Mouse (Mus musculus) brain, embryonic 14.5 days (tissue): ENCODE results near the gene Mgme1.

Experiments
- CTCF ChIP-seq: fragments of 200-500 bp; IDR thresholded peaks from 2 replicates; pipeline ENCODE4 v1.5.1; 2012; ENCODE audit warnings: inconsistent platforms, mild to moderate bottlenecking, moderate library complexity, borderline replicate concordance; ENCODE audit not compliant: insufficient read depth, insufficient read length; ENCODE audit errors: extremely low read depth
- POLR2A ChIP-seq: fragments of 200-500 bp; IDR thresholded peaks from 2 replicates; pipeline ENCODE4 v1.6.1; 2012; ENCODE audit warnings: mild to moderate bottlenecking, inconsistent platforms, borderline replicate concordance; ENCODE audit not compliant: poor library complexity, insufficient read depth, insufficient read length, severe bottlenecking; ENCODE audit errors: extremely low read depth

DNA sequence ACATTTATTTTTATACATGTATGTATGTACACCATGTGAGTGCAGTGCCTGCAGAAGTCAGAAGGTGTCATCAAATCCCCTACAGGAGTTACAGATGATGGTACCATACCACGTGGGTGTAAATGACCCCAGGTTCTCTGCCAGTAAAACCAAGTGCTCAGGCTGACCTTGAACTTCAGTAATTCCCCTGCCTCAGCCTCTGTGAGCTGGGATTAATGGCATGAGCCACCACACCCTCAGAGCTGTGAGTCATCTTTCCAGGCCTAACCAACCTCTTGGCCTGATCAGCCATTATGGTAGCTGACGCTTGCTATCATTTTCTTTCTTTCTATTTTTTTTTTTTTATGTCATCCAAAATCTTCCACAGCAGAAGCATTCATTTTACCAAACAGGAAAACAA lies 40.9 kb downstream of the Mgme1 start:
- no peak for TF ChIP-seq POLR2A
- no peak for TF ChIP-seq CTCF
